Mouse (Mus musculus) embryonic stem cell, embryonic (primary cell): ENCODE measurements at regions not wholly inside any gene's neighbourhood (a gene's known extent, or its start where the extent isn't known, plus 50 kb on each side); places are given as distances from the start of the nearest gene placed in this dataset.

Source experiments
- CTCF ChIA-PET, 4 experiments: fragments of 300-600 bp in 2 of 4; fragments of 350-600 bp in 2 of 4; sonication (Branson Sonifier 250); formaldehyde crosslinking; loops; one replicate each; lab custom pipeline; 2022; ENCODE audit warnings: inconsistent platforms in 2 of 4; lab: Charles Lee
- POLR2A ChIA-PET, 4 experiments: fragments of 300-600 bp in 2 of 4; fragments of 350-600 bp in 2 of 4; sonication (Branson Sonifier 250); formaldehyde crosslinking; loops; one replicate each; lab custom pipeline; 2022; ENCODE audit warnings: antibody characterized with exemption in 4 of 4, inconsistent platforms in 1 of 4; lab: Charles Lee

DNA sequence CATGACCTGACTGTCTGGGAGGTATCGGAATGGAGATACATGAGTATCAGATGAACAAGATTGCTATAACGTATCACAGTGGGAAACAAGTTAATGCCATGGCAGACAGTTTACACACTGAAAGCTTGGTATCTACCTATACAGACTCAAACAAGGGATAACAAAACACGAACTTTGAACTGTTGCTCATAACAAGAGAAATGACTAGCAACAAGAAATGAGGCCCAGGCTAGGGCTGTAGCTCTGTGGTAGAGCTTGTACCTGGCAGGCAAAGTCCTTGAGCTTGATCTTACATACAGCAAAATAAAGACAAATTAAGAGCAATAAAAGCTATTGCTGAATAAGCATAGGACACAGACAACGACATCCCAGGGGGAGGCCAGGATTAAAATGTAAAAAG lies 172.4 kb upstream of the Pln start:
- ChIA-PET CTCF (no interaction called here), POLR2A (no interaction called here)

DNA sequence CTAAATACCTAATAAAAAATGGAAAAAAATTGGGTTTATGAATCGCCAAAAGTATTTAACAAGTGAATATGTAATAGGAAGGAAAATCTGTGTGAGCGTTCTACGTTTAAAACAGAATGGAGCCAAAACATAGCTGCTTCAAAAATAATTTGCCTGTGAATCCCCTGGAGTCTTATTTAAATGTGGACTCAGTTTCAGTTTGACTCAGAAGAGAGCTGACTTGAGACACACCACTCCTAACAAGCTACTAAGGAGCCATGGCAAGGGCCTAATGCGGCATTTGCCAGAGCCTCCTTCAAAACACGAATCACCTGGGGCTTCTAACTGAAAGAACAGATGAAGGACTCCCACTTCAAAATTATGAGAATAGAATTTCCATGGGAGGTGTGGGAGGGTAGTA lies 169.7 kb upstream of the Pln start:
- POLR2A ChIA-PET: no interaction called here
- CTCF ChIA-PET: no interaction called here

DNA sequence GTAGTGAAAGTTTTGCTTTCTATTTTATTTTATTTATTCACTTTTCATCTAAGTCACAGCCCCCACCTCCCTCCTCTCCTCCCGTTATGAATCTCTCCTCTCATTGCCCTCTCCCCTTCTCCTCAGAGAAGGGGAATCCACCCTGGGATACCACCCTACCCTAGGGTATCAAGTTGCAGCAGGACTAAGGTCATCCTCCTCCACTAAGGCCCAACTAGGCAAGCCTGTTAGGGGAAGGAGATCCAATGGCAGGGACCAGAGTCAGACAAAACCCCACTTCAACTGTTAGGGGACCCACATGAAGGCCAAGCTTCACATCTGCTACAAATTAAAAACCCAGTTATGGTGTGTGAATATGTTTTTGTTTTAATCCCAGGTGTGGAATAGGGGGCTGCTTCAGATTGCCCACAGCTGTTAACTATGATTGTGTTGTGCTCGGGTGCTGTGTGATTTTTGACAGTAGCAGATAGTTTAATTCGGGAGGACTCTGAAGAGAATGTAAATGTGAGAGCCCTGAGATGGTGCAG lies 163.4 kb upstream of the Pln start:
- POLR2A ChIA-PET: no interaction called here
- CTCF ChIA-PET: no interaction called here

DNA sequence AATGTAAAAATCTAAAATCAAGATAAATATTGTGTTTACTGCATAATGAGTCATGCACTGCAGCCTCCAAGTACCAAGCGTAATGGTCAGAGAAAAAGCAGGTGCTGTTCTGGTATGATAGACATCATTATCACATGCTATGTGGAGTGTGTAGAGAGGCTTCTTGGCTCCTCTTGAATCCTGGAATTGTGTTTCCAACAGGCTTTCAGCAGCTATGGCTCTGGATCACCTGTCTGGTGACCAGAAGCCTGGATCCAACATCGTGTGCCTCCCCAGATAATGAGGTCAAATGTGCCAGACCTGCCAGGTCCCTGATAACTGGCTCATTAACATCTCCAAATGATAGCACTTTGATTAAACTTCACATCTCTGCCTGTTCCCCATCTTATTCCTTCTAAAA lies 161.5 kb upstream of the Pln start:
- CTCF ChIA-PET: interaction anchor here in 1 of 4 experiments (1.1 kb wide), 1 partner anchor 61 kb away, joined by 3 read pairs; no protein-coding TSS in a partner anchor
- POLR2A ChIA-PET: no interaction called here

DNA sequence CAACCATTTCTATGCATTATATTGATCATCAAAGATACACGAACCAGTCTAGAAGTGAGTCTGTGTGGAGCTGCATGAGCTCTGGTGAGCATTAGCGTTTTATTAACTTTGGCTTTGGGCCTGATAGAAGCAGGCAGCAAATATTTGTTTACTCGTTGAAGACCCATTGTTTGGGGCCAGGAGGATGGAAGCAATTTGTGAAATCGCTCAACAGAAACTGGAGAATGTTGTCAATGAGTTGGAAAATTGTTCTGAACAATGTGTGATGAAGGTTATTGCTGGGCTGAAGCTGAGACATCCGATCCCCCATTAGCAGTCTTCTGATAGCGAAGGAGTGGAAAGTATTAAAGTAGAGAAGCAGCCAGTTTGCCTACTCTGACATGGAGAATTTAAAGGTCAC lies 158.9 kb upstream of the Pln start:
- ChIA-PET POLR2A (interaction anchor here in 1 of 4 experiments (0.7 kb wide), 1 partner anchor 644 kb away, joined by 8 read pairs; no protein-coding TSS in a partner anchor), CTCF (no interaction called here)

DNA sequence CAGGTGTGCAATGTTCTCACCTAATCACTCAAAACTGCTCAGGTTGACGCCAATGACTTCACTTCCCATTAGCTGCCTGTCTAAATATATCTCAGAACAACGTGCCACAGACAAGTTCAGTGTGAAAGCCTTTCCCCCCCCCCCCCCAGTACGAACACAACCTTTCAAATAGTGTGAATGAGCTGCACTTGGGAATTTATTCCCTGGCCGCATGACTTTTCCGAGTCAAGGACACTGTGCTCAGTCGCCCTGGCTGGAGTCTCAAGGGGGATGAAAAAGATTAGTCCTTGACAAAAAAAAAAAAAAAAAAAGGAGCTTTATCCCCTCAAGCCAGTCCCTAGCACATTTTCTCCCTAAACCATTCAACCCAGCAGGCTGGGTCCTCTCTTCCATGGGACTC lies 158.4 kb upstream of the Pln start:
- ChIA-PET CTCF (no interaction called here), POLR2A (interaction anchor here in 2 of 4 experiments (0.6 to 0.7 kb wide), 2 partner anchors 643 to 756 kb away, joined by 4 to 8 read pairs; no protein-coding TSS in a partner anchor)

DNA sequence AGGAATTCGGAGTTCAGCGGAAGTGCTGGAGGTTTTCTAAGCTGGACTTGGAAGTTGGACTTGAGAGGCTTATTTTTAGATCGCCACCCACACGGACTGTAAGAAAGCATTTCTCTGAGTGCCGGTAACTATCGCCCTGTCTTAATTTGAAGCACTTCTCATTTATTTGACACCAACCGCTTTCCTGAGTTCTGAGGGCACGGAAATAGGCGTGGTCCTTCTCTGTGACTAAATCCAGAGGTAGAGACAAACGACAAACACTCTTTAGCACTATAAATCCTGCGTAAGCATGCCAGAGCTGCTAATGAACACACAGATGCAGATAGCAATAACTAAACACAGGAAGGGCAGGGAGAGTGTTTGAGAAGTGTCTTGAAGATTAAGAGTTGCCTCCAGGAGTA lies 156.7 kb upstream of the Pln start:
- CTCF ChIA-PET: no interaction called here
- POLR2A ChIA-PET: interaction anchor here in 1 of 4 experiments (0.6 to 1.1 kb wide), 2 partner anchors 32 to 399 kb away, joined by 3 to 5 read pairs; no protein-coding TSS in a partner anchor

DNA sequence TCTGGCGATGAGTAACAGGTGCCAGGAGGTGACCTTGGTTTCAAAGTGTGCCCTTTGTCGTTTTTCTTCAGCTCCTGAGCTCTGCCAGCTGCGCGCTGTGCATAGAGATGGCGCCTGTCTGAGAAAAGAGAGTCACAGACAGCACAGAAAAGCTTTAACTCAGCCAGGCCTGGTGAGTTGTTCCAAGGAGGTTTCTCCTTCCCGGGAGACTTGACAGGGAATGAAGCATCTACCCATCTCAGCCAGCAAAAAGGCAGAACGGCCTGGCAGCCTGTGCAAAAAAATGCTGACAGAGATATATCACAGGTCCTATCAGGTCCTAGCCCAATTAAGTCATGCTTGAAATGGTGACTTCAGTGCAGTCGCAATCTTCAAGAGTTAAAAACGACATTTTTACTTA lies 156.1 kb upstream of the Pln start:
- ChIA-PET POLR2A (no interaction called here), CTCF (no interaction called here)

DNA sequence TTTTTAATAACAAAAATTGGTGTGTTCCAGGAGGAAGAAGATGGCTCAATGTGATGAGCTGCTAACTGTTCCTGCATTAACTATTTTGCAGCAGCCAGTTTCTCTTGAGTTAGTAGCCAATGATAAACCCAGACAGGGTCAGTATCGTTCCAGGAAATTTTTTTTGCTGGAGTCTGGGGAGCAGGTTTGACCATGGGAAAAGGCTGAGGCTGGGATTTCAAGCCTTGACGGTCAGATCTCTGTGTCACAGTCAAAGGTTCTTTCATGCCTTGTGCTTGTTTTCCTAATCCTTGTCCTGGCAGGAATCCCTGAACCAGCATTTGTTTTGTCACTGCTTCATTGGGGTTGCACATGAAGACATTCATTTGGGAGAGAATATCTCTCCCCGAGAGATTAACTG lies 129.0 kb upstream of the Pln start:
- POLR2A ChIA-PET: no interaction called here

DNA sequence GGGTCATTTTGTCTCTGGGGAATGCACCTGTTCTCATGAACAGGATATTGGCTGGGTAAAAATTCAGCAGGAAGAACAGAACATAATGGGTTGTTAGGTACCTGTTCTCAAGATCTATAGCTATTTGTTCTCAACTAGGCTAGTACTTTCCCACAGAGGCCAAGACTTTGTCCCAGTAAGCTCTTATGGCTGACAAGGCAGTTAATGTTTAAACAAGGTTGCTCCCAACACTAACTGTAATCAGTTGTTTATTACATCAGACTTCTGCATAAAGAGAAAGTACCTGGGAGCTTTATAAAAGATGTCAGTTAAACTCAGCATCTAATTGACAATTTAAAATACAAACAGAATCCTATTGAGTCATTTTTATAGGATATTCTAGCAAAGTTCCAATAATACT lies 127.6 kb upstream of the Pln start:
- CTCF ChIA-PET: no interaction called here
- POLR2A ChIA-PET: no interaction called here

More for the DNA sequence above, 129.0 kb upstream of the Pln start:
- CTCF ChIA-PET: no interaction called here
